Mouse (Mus musculus): Measurements from ENCODE around the gene Gen1. TPM values are rescaled to one million over a fixed set of nuclear protein-coding genes. Genes with fewer than 3 reads are reported as not detected.

Gen1 gene
- total RNA-seq, 2 experiments from 2014 or later: 24.2 to 25.6 TPM

DNA sequence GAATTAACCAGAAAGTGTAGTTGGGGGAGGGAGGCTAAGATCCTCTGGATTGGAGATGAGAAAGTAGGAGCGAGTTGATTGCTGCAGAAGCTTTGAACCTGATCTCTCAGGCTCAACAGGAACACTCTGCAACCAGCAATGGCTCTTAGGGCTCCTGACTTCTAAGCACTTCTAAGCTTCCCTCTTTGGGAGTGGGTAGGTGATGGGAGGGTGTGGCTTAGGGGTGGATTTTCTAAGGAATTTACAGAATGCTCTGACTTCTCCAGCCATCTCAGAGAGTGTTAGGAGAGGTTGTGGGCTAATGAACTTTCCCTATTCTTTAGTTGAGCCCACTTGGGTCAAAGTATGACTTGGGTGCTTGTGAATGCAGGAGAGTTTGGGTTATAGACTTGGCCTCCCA lies 39.5 kb downstream of the Gen1 start:
- ATAC-seq (ENCODE audit: poor library complexity, severe bottlenecking): no peak

- no peak for ATAC-seq (ENCODE audit: poor library complexity, severe bottlenecking)
Observed at GRCm38 (mm10) chr12:11224722-11225121, 40.9 kb downstream of the Gen1 start.

DNA sequence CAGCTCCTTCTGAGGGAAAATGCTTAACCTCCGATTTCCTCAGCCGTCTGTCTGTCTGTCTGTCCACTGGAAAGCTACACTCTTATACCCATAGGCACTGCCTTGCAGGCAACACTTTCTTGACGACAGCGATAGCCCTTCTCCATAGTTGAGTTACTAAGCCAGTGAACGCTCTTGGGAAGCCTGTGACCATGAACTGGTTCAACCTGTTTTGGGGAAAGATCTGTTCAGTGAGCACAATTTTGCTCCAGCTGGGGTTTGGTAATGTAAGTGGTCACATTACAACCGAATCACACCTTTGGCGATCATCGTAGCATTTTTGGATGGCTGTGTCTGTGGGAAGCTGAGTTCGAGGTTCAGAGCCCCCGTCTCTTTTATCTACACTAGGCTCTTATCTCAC lies 42.5 kb downstream of the Gen1 start:
- ATAC-seq (ENCODE audit: poor library complexity, severe bottlenecking): no peak

- ATAC-seq (ENCODE audit: poor library complexity, severe bottlenecking): no peak
Observed at GRCm38 (mm10) chr12:11222566-11222965, 43.0 kb downstream of the Gen1 start.

- no peak for ATAC-seq (ENCODE audit: poor library complexity, severe bottlenecking)
Observed at GRCm38 (mm10) chr12:11221524-11222330, 43.9 kb downstream of the Gen1 start.

DNA sequence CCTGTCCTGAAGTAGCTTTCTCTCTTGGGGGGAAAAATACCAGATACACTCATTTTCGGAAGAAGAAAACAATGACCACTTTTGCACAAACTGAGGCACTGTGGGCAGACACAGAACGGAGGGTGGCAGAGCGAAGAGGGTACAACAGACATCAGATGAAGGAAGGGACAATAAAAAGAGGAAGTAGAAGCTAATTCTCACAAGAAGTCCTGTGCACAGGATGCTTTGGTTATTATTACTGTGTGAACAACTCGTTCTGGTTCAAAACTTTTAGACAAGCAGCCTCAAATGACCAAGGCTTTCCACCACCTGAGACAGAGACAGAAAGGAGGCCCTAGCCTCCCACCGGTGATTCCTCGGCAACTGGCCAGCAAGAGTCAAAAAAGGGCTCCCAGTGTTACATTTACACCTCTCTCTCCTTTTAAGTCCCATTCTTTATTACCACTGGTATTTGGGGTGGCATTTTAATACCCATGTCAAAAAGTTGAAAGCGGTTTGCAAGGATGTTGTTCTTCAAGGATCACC lies 47.8 kb downstream of the Gen1 start:
- ATAC-seq (ENCODE audit: poor library complexity, severe bottlenecking): peak; percentile 78

GRCm38 (mm10) chr12:11216454-11216853 lies 49.1 kb downstream of the Gen1 start:
- ATAC-seq (ENCODE audit: poor library complexity, severe bottlenecking): no peak

DNA sequence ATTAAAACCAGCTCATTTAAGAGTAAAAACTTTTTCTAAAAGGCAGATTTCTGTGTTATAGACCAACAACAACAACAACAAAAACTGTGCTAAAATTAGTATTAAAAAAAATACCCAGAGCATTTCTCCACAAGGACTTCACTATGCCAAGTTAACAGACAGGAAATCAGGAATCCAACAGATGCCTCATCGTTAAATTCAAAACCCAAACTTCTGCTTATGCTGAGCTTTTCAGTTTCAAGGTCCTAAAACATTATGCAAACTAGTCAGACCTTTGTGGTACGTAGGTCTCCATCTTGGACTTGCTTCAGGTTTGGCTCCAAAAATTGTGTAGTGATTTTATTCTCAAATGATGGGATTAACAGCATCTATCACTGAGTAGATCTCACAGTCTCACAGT lies 50.0 kb downstream of the Gen1 start:
- ATAC-seq (ENCODE audit: poor library complexity, severe bottlenecking): peak; percentile 66

GRCm38 (mm10) chr12:11214776-11215175 lies 50.8 kb downstream of the Gen1 start:
- no peak for ATAC-seq (ENCODE audit: poor library complexity, severe bottlenecking)

GRCm38 (mm10) chr12:11212881-11213280 lies 52.7 kb downstream of the Gen1 start:
- ATAC-seq (ENCODE audit: poor library complexity, severe bottlenecking): no peak

DNA sequence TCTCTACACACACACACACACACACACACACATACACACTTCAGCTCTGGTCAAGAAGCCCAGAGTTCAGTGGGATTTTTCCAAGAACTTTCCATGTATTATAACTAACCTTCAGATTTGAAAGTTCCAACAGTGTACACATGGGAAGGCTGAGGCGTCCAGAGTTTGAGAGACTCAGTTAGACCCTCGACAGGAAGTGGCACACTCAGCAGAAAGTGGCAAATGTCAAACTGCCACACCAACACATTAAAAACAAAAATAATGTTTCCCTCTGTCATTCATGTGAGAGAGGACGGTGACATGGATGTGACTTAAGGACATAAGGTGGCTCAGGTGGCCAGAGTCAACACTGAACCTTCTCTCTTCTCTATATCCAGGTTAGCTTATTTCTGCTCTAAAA lies 55.2 kb downstream of the Gen1 start:
- ATAC-seq (ENCODE audit: poor library complexity, severe bottlenecking): no peak

- ATAC-seq (ENCODE audit: poor library complexity, severe bottlenecking): peak; percentile 92
Observed at GRCm38 (mm10) chr12:11209636-11210035, 56.0 kb downstream of the Gen1 start.

GRCm38 (mm10) chr12:11208872-11209271 lies 56.7 kb downstream of the Gen1 start, which contains the start of gene Msgn1:
Msgn1 (minus strand) TSS chr12:11208972.
- no peak for ATAC-seq (ENCODE audit: poor library complexity, severe bottlenecking)

GRCm38 (mm10) chr12:11206321-11206720 lies 59.3 kb downstream of the Gen1 start:
- no peak for ATAC-seq (ENCODE audit: poor library complexity, severe bottlenecking)

DNA sequence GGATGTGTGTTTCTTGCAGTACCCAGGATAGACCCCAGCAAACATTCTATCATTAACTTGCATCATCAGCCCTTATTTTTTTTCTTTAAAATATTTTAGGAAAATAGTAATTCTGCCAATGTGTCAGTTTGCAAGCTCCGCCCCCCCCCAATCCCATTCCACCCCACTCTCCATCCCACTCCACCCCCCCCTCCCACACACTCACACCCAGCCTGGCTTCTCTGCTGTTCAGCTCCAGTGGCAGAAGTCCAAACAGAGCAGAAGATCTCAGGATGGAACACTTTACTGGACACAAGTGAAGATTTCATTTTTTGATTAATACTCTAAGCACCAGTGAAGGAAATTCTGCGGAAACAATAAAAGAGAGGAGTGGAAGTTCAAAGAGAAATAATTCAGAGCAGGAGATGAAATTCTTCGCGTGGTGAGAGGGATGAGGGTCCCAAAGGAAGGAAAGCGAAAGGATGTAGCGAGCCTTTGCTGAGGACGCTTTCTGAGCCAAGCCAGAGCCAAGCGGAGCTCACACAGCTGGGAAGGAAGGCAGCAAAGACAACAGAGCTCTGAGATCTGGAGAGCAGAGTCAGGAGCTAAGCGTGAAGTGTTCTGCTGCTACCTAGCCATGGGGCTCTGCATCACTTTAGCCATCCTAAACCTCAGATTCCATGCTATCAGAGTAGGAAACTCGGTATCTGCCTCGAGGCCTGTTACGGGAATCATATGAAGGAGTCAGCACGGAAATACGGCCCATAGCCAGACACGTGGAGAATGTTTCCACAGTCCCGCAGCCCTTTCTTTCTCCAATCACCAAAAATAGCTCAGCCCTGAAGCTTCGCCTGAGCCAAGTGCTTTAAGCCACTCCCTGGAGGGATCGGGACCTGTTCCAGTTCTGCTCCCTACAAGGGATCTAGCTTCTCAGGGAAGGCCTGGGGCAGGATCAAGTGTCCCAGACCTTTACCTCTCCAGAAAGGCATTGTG lies 61.6 kb downstream of the Gen1 start:
- ATAC-seq (ENCODE audit: poor library complexity, severe bottlenecking): no peak

GRCm38 (mm10) chr12:11202476-11202875 lies 63.1 kb downstream of the Gen1 start:
- no peak for ATAC-seq (ENCODE audit: poor library complexity, severe bottlenecking)

DNA sequence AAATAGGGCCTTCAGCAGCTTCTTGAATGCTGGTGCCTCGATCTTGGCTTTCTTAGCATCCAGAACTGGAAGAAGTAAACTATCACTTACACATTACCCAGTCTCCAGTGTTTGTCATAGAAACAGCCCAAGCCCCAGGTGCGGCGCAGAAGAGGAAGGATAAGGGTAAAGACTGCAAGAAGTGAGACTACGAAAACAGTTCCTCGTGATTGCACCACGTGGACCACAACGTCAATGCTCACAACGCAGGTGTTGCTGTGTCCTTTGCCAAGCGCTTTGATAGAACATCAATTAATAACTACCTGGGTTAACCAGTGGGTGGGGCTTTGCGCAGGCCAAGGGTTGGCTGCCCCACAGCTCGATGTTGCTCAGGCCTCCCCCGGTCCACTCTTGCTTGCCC lies 64.9 kb downstream of the Gen1 start:
- ATAC-seq (ENCODE audit: poor library complexity, severe bottlenecking): peak; percentile 52; the same call in 1 of the 2 replicates

GRCm38 (mm10) chr12:11198551-11198950 lies 67.0 kb downstream of the Gen1 start:
- no peak for ATAC-seq (ENCODE audit: poor library complexity, severe bottlenecking)

- ATAC-seq (ENCODE audit: poor library complexity, severe bottlenecking): no peak
Observed at GRCm38 (mm10) chr12:11198026-11198425, 67.6 kb downstream of the Gen1 start.

DNA sequence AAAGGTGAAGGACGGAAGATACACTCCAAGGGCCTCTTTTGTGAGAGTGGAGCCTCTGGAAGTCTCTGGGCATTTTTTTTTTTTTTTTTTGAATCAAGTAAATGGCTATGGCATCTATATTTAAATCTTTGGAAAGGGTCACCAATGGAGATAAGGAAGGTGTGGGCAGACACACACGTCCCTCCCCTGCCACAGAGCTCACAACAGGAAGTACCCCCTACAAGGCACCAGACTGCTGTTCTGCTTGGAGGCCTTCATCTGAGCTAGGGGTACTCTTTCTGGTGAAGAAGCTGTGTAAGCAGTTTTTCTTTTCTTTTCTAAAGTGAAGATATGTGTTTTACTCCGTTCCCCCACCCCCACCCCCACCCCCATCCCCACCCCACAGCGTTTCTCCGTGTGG lies 68.8 kb downstream of the Gen1 start:
- no peak for ATAC-seq (ENCODE audit: poor library complexity, severe bottlenecking)

DNA sequence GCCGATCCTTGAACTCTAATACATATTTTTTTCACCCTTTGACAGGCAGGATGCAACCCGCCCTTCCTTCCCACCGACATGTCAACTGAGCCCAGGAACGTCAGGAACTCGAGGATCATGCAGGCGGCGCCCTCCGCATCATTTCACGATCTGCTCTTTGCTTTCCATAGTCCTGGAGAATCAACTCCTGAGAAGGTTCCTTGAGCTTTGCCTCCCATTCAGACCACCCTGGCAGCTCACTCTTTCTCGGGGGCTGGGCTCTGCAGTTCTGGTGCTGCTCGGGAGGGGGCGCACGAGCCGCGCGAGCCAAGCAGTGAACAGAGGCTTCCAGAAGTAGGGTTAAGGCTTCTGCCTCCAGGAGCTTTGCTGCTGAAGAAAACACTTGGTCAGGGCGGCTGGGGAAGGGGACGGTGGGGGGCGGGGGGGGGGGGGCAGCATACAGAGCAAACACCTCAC lies 69.4 kb downstream of the Gen1 start:
- peak; percentile 97 for ATAC-seq (ENCODE audit: poor library complexity, severe bottlenecking)

Data from megakaryocyte, adult 5-6 weeks (primary cell).